Mouse (Mus musculus) liver, embryonic 14.5 days (tissue): ENCODE measurements at regions not wholly inside any gene's neighbourhood (a gene's known extent, or its start where the extent isn't known, plus 50 kb on each side); places are given as distances from the start of the nearest gene placed in this dataset.

ENCODE experiments used
- CTCF ChIP-seq: IDR thresholded peaks from 2 replicates; pipeline ENCODE4 v1.5.1; 2016; ENCODE audit warnings: antibody characterized with exemption, low read depth, control low read depth
- EP300 ChIP-seq: IDR thresholded peaks from 2 replicates; pipeline ENCODE4 v1.6.1; 2016; ENCODE audit warnings: antibody characterized with exemption, low read depth

DNA sequence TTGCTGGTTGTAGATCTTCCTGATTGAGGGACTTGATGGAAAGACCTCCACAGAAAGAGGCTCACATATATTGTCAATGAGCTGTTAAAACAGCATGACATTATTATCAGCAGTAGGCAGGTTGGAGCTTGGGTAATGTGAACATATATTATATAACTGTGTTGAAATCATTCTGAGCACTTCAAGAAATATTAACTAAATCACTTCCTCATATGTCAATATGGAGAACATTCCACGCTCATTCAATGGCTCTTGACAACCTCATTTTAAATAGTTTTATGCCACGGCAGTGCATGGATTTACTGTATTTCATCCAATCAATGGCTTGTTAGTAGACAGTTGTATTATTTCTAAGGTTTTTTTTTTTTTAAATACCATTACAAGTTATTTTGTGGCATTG is 350.6 kb downstream of the Arl6ip6 start:
- TF ChIP-seq CTCF (no peak), EP300 (no peak)
